Mouse (Mus musculus) ES-Bruce4 (cell line): Measurements from ENCODE around the gene Endod1.

Source experiments
- CTCF ChIP-seq: IDR thresholded peaks from one replicate; pipeline ENCODE4 v1.8.1; 2011; ENCODE audit warnings: low read depth, low read length
- POLR2A ChIP-seq: IDR thresholded peaks from one replicate; pipeline ENCODE4 v1.8.1; 2011; ENCODE audit warnings: low read length; ENCODE audit not compliant: insufficient read depth

DNA sequence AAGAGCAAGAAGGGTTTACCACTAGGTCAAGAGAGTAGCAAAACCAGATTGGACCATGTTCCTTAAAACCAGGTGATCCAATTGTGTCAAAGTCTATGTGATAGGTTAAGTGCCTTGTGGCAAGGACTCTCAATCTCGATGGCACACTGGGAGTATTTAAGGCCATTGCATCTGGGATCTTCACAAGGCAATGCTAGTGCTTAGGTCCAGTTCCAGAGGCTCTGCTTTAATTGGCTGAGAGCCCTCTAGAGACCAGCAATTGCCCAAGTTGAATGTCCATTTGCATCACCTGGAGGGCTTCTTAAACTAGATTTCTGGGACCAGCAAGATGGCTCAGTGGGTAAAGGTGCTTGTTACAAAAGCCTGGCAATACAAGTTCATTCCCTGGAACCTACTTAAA, 17.6 kb upstream of the Endod1 start:
- TF ChIP-seq POLR2A (no peak), CTCF (no peak)
